Mouse (Mus musculus) heart, adult 11 months (tissue): ENCODE measurements at regions not wholly inside any gene's neighbourhood (a gene's known extent, or its start where the extent isn't known, plus 50 kb on each side); places are given as distances from the start of the nearest gene placed in this dataset.

ENCODE experiments used
- DNase-seq: peaks from one replicate; pipeline ENCODE4 v3.0.0; 2022

DNA sequence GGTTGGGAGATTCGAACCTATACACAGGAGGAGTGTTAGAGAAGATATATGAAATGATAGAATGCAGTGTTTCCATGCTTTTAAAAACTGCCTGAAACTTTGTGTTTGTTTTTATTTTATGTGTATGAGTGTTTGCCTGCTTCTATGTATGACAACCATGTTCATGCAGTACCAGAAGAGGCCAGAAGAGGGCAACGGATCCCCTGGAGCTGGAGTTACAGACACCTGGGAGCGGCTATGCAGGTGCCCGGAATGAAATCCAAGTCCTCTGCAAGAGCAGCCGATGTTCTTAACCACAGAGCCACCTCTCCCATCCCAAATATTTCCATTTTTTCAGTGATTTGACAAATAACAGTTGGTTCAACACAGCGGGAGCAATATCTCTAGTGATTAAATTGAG lies 247.5 kb upstream of the Dio3 start:
- DNase-seq: peak; percentile 59

GRCm38 (mm10) chr12:110035171-110035570 lies 243.7 kb upstream of the Dio3 start:
- DNase-seq: peak; percentile 70

GRCm38 (mm10) chr12:110040682-110041081 lies 238.2 kb upstream of the Dio3 start:
- DNase-seq: peak; percentile 61

- DNase-seq: no peak
Observed at GRCm38 (mm10) chr12:110041782-110042181, 237.1 kb upstream of the Dio3 start.

GRCm38 (mm10) chr12:110044266-110044665 lies 234.6 kb upstream of the Dio3 start:
- no peak for DNase-seq

DNA sequence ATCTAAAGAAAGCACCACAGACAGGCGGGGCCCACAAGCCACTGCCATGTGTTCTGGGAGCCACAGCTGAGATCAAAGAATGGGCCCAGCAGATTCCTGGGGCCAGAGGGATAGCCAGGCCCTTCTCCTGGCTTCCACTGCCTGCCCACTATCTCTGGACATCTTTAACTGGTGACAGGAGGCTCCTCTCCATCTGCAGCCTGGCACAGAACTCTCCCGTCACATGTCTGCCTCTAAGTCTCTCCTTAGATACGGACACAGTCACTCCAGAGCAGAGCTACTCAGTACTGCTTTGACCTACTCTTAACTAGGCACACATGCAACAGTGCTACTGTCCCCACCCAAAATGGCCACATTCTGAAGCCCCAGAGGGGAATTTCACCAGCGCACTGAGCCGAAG lies 234.1 kb upstream of the Dio3 start:
- DNase-seq: no peak

DNA sequence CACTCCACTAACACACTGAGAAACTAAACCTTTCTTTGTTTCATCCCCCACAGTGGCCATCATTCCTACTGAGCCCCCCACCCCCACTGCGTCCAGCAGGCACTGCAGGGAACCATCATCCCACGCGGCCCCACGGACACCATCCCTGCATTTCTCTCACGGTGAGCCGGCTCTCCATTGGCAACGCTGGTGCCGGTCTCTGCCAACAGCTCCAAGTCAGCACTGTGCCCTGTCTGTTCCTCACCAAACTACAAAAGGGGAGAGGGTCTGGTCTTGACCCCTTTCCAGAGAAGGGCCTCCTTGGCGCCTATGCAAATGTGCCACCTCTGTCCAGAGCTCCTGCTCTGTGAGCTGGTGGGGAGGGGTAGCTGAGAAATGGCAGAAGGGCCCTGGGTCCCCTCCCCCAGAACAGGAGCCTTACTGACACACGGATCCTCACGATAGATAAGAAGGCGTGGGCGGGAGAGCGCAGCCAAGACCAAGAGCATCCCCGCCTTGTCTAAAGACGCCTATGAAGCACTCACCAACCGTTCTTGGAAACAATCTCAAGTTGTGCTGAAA lies 233.0 kb upstream of the Dio3 start:
- DNase-seq: no peak

DNA sequence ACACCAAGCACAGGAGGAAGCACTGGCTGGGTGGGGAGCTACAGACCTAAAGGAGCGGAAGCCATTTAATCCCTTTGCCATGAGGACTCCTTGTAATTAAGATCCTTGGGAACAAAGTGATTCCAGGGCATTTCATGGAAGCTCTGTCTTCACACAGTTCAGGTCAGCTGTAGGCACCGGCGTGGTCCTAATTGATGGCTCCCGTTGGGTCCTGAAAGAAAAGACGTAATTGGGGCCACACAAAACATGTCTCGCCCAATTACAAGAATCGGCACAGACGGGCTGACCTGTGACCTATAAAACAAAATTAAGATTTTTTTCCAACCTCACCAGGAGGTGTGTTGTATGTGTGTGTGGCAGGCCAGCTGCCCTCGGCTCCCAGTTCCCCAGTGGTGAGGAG lies 232.3 kb upstream of the Dio3 start:
- no peak for DNase-seq

- peak; percentile 92 for DNase-seq
Observed at GRCm38 (mm10) chr12:110047466-110048250, 231.2 kb upstream of the Dio3 start.

DNA sequence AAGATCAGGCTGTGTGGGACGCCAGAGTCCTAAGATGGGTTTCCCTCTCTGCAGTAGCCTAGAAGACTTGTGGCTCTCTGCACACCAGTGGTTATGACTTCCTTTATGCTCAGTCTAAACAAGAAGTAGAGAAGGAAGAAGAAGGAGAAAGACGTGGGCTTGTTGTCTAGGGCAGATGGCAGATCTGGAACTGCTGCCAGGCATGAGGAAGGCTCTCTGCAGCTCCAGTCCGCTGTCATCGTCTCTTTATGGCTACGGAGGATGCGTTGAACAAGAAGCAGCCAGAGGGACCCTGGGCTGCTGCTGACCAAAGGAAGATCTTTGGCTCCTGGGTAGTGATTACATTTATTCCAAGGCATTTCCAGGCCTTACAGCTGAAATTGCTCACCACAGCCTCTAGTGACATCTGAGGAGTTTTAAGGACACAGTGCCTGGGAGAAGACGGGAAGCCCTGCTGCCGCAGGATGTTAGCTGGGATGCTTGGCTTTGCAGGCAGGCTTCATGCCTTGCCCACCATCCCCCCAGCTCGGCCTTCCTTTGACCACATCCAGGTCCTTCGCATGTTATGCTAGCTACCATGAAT lies 229.6 kb upstream of the Dio3 start:
- peak; percentile 92 for DNase-seq

GRCm38 (mm10) chr12:110059321-110059720 lies 219.5 kb upstream of the Dio3 start:
- no peak for DNase-seq

DNA sequence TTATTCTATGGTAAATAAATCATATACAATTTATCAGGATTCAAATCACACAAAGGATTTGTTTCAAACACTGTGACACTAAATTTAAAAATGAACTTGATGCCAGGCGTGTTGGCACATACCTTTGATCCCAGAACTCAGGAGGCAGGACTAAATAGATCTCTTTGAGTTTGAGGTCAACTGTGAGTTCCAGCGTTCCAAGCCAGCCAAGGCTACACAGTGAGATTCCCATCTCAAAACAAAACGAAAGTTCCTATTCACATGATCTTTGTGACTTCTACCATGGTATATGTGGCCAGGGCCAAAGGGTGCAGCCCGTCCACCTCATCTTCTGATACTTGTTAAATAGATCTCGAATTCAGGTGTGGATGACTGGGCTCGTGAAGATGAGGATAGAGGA lies 216.9 kb upstream of the Dio3 start:
- DNase-seq: peak; percentile 62

DNA sequence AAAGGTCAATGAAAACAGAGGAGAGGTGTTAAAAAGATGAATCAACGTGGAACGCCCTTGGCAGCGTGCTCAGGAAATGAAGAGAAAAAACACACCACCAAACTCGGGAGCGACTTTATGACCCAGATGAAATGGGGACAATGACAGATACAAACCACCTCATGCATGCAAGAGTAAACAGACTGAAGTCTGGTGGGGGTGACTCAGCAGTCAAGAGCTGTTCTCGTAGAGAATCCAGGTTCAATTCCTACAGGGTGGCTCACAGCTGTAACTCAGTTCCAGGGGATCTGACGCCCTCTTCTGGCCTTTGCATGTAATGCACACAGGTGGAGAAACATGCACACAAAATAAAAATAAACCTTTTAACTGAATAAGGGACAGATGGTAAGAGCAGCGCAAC lies 215.9 kb upstream of the Dio3 start:
- DNase-seq: no peak

GRCm38 (mm10) chr12:110066361-110066885 lies 212.4 kb upstream of the Dio3 start:
- no peak for DNase-seq

DNA sequence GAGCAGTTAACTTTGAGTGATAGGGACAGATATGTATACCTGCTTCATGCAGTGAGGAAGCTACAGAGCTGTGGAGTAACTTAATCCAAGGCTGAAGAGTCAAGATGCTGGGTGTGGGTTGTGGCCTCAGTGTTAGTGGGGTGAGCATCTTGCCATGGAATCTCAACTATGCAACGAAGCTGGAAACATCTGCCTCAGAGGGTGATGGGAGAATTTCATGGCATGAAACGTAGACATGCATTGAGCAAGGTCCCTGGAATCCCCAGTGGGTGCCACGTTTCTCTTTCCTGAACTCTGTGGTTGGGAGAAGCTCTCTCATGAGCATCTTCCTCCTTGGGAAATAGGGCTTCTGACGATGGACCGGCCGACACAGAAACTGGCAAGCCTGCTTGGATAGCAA lies 208.4 kb upstream of the Dio3 start:
- DNase-seq: no peak

DNA sequence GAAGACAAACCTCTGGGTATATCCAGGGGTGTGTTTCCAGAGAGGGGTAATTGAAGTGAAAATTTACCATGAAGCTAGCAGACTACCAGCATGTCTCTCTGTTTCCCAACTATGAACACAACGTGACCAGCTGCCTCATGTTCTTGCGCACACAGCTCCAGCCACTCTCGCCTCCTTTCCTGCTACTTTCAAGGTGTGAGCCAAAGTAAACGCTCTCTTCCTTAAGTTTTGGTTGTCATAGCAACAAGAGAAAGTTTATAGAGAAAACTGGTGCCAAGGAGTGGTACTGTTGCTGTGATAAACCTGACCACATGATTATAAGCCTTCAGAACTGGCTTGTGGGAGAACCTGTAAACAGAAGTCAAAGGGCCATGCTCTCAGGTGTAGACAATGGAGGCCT lies 207.0 kb upstream of the Dio3 start:
- DNase-seq: no peak

DNA sequence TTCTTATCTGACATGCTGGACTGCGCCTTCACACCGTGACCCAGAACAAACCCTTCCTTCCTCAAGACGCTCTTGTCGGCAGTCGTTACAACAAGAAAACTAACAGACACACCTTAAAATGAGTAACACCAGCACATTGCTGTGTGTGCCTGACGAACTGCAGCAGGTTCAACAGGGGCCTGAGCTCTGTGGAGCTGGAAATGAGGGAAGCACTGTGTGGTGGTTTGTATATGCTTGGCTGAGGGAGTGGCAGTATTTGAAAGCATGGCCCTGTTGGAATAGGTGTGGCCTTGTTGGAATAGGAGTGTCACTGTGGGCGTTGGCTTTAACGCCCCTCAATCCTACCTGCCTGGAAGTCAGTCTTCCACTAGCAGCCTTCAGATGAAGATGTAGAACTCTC lies 203.9 kb upstream of the Dio3 start:
- no peak for DNase-seq

DNA sequence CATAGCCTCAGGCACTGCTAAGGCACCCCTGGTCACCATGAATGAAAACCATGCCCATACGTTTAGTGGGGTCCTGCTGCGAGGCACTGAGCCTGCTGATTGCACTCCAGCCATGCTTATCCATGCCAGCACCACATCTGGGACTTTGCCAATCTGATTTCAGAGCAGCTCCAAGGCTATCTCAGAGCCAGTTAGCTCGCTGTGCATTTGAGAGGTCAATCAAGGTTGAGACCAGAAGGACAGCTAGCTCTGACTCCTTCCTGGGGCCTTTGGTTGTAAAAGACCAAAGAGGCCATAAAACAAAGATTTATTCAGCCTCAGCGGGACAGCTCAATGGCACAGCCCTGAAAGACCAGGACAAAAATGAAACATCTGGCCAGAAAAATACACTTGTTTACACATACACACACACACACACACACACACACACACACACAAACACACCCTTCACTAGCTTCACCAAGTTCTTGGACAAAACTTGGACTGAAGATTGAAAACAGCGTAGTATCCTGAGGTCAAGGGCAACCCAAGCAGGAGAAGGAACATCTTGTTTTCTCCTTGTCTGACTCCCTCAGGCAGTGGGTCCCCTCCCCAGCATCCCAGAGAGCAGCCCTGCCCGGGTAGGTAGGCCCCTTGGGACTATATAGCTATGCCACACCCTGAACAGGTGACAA lies 201.5 kb upstream of the Dio3 start:
- DNase-seq: no peak

DNA sequence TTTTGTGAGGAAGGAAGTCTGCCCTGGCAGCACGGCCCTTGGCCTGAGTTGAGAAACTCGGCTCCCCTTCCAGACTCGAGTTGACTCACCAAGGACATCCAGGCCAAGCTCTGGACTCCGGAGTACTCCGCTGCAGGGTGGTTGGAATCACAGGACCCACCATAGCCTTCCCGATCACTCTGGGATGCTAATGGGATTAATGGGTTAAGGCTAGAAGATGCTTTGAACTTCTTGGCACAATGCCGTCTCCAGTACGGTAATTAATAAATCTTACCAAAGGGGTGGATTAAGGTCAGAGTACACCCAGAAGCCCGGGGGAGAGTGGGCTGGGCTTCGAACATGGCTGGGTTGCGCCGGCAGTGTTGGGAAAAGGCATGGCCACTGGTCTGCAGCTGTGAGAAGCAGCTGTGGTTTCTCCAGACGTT lies 200.8 kb upstream of the Dio3 start:
- peak; percentile 98 for DNase-seq

DNA sequence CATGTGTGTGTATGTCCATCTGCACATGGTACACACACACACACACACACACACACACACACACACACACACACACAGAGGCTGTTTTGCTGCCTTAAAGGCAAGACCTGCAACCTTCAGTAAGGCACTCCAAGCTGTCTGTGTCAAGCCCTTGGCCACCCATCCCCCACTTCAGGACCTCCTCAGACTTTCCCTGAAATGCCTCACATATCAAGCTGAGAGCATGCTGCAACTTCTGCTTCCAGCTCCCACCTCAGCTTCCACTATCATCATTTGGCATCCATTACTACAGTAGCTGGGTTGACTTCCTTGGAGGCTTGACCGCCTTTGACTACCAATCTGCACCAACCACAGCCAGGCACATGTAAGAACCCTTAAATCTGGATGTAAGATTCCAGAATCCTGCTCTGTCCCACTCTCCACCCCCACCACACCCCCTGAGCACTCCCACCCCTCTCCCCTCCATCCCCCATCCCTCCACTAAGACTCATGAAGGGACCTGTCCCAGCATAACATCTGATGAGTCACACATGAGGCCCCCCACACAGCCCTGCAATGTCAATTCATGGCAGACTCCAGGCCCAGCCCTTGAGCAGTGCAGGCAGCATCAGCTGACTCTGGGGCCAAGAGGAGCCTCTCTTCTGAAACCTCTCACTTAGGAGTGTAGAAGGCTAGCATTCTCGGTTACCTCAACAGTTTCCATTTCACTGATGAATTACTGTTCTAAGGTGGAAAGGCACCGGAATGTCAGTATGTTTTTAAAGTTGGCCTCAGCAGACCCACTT lies 196.8 kb upstream of the Dio3 start:
- peak; percentile 75 for DNase-seq

DNA sequence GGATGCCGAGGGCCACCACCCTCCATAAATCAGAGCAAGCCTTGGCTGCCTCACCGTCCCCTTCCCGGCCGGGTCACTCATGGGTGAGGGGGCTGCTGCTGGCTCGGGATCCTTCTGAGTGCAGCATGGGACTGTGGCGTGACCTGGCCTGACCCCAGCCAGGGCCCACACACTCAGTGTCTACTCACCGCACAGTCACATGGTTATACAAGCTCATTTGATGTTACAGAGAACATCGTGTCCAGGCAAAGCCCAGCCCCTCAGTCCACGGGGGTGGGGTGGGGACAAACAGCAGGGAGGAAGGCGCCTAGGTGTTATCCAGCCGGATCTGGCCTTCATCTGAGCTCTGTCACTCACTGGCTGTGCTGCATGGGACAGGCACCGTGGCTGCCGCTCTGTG lies 195.9 kb upstream of the Dio3 start:
- peak; percentile 83 for DNase-seq

GRCm38 (mm10) chr12:110083471-110083870 lies 195.4 kb upstream of the Dio3 start:
- peak; percentile 71 for DNase-seq

- peak; percentile 91 for DNase-seq
Observed at GRCm38 (mm10) chr12:110086921-110087320, 191.9 kb upstream of the Dio3 start.
